Mouse (Mus musculus) limb, embryonic 14.5 days (tissue): ENCODE results near the gene Xbp1. TPM values are rescaled to one million over a fixed set of nuclear protein-coding genes. Genes with fewer than 3 reads are reported as not detected.
"Not testable (repeated sequence)": the region's sequence is repeated elsewhere in the genome, so short reads cannot be mapped to it uniquely, and the experiment has no call there.

ENCODE experiments used
- ATAC-seq: fragments of 200-750 bp; cut with Nextera tagmentation; 2 replicates; pipeline ENCODE4 v1.8.0; 2017; ENCODE audit warnings: low read depth, moderate number of reproducible peaks, moderate TSS enrichment; ENCODE audit not compliant: low FRiP score
- DNase-seq: peaks from one replicate; pipeline ENCODE4 v3.0.0-alpha.2; 2015; ENCODE audit warnings: low spot score
- H3K27ac ChIP-seq: fragments of 300-500 bp; sonication (generic); replicated peaks from 2 replicates; pipeline ENCODE4 v1.5.1; 2014; ENCODE audit warnings: low read depth, mild to moderate bottlenecking, low read length, moderate library complexity, mixed read lengths
- H3K27me3 ChIP-seq: fragments of 300-500 bp; sonication (generic); 2 replicates; pipeline ENCODE4 v1.6.1; 2014; ENCODE audit warnings: low read length, mixed read lengths; ENCODE audit not compliant: control insufficient read depth, insufficient read depth
- H3K36me3 ChIP-seq: fragments of 300-500 bp; sonication (generic); 2 replicates; pipeline ENCODE4 v1.6.1; 2014; ENCODE audit warnings: mild to moderate bottlenecking, low read length, moderate library complexity, mixed read lengths; ENCODE audit not compliant: control insufficient read depth, insufficient read depth
- H3K4me1 ChIP-seq: fragments of 300-500 bp; sonication (generic); 2 replicates; pipeline ENCODE4 v1.6.1; 2014; ENCODE audit warnings: antibody characterized with exemption, low read length, mixed read lengths; ENCODE audit not compliant: control insufficient read depth, insufficient read depth
- H3K4me2 ChIP-seq: fragments of 300-500 bp; sonication (generic); replicated peaks from 2 replicates; pipeline ENCODE4 v1.6.1; 2014; ENCODE audit warnings: low read depth, mild to moderate bottlenecking, low read length, moderate library complexity; ENCODE audit not compliant: severe bottlenecking
- H3K4me3 ChIP-seq: fragments of 300-500 bp; sonication (generic); replicated peaks from 2 replicates; pipeline ENCODE4 v1.5.1; 2014; ENCODE audit warnings: low read length
- H3K9ac ChIP-seq: fragments of 300-500 bp; sonication (generic); 2 replicates; pipeline ENCODE4 v1.6.1; 2014; ENCODE audit warnings: mild to moderate bottlenecking, low read depth, low read length, moderate library complexity; ENCODE audit not compliant: severe bottlenecking
- H3K9me3 ChIP-seq: fragments of 300-500 bp; sonication (generic); 2 replicates; pipeline ENCODE4 v1.6.1; 2016; ENCODE audit warnings: low read length; ENCODE audit not compliant: control insufficient read depth
- POLR2A ChIP-seq: fragments of 200-500 bp; IDR thresholded peaks from 2 replicates; pipeline ENCODE4 v1.8.0; 2012; ENCODE audit warnings: inconsistent platforms, mild to moderate bottlenecking, moderate library complexity, borderline replicate concordance; ENCODE audit not compliant: insufficient read depth, insufficient read length; ENCODE audit errors: extremely low read depth
- WGBS: fragments of 180-500 bp; shearing (Covaris S2); extraction: QIAGEN DNeasy Blood & Tissue Kit; methylation state at CpG from one replicate; pipeline ENCODE4 v1.1.7; 2014; 5-methylcytosine and 5-hydroxymethylcytosine counted together
- polyA plus RNA-seq, 2 experiments: library from polyadenylated mRNA; depleted of rRNA in 1 of 2; stranded (reverse) in 1 of 2; unstranded in 1 of 2; fragments of >200 nt; fragmentation: Nextera tagmentation in 1 of 2; extraction: Ambion mirVana in 1 of 2; gene quantifications; 2 replicates each; pipeline versions ENCODE4 v1.2.1 to v1.2.3; 2012 to 2014

Gene Xbp1
- polyA plus RNA-seq, 2 experiments = 97.3 to 200 TPM

- no peaks in the 10 kb centered on the region for H3K9me3 ChIP-seq
- H3K9ac ChIP-seq = no peak overlapping the region
- no peak overlapping the region for H3K27ac ChIP-seq
- no peaks in the 10 kb centered on the region for H3K4me1 ChIP-seq
- no peaks in the 10 kb centered on the region for H3K27me3 ChIP-seq
- no peak overlapping the region for H3K4me3 ChIP-seq
- WGBS = 47% methylated on average over 18 of the region's 18 CpGs
- ATAC-seq (no peak), DNase-seq (no peak)
- no peak for TF ChIP-seq POLR2A
- H3K36me3 ChIP-seq = no peaks in the 10 kb centered on the region
- H3K4me2 ChIP-seq = no peak overlapping the region
Observed at GRCm38 (mm10) chr11:5505856-5506575, 14.4 kb upstream of the Xbp1 start.

- DNase-seq = no peak
- ATAC-seq = no peak
- Histone ChIP-seq H3K27me3 (no peaks in the 10 kb centered on the region), H3K36me3 (no peaks in the 10 kb centered on the region), H3K4me1 (no peaks in the 10 kb centered on the region), H3K27ac (no peak overlapping the region), H3K9ac (no peak overlapping the region), H3K4me2 (no peak overlapping the region), H3K9me3 (no peaks in the 10 kb centered on the region), H3K4me3 (no peak overlapping the region)
- TF ChIP-seq POLR2A = no peak
- 81% methylated on average over 8 of the region's 8 CpGs for WGBS
Observed at GRCm38 (mm10) chr11:5509215-5510098, 11.0 kb upstream of the Xbp1 start.

- no peak overlapping the region for H3K4me2 ChIP-seq
- no peaks in the 10 kb centered on the region for H3K9me3 ChIP-seq
- 78% methylated on average over 5 of the region's 5 CpGs for WGBS
- DNase-seq (no peak), ATAC-seq (no peak)
- no peak overlapping the region for H3K4me3 ChIP-seq
- H3K27me3 ChIP-seq = no peaks in the 10 kb centered on the region
- H3K27ac ChIP-seq = no peak overlapping the region
- TF ChIP-seq POLR2A = no peak
- no peak overlapping the region for H3K9ac ChIP-seq
- no peaks in the 10 kb centered on the region for H3K36me3 ChIP-seq
- no peaks in the 10 kb centered on the region for H3K4me1 ChIP-seq
Observed at GRCm38 (mm10) chr11:5510099-5510391, 10.4 kb upstream of the Xbp1 start.

- H3K4me2 ChIP-seq, H3K9me3 ChIP-seq, H3K27ac ChIP-seq, ATAC-seq, H3K4me3 ChIP-seq, H3K9ac ChIP-seq, H3K4me1 ChIP-seq, DNase-seq, H3K27me3 ChIP-seq, H3K36me3 ChIP-seq: not testable (repeated sequence)
- WGBS = 90% methylated on average over 1 of the region's 2 CpGs
Observed at GRCm38 (mm10) chr11:5510686-5511085, 9.8 kb upstream of the Xbp1 start.

- Histone ChIP-seq H3K4me1 (no peaks in the 10 kb centered on the region), H3K9ac (no peak overlapping the region), H3K9me3 (no peaks in the 10 kb centered on the region), H3K27me3 (no peaks in the 10 kb centered on the region), H3K4me3 (no peak overlapping the region), H3K36me3 (no peaks in the 10 kb centered on the region), H3K27ac (no peak overlapping the region), H3K4me2 (no peak overlapping the region)
- DNase-seq (no peak), ATAC-seq (no peak)
- no peak for TF ChIP-seq POLR2A
- 72% methylated on average over 12 of the region's 12 CpGs for WGBS
Observed at GRCm38 (mm10) chr11:5512099-5512725, 8.2 kb upstream of the Xbp1 start.
